Mouse (Mus musculus): ENCODE data around the gene Tmem88.

GRCm38 (mm10) chr11:69379600-69379999 is 18.4 kb downstream of the Tmem88 start:
- TF ChIP-seq POLR2A (IDR thresholded peaks at IDR 0.05; ENCODE audit: low read depth, low read length) (no peak), CTCF (IDR thresholded peaks at IDR 0.05; ENCODE audit: extremely low read depth, insufficient read length, insufficient replicate concordance, low read depth, low read length) (no peak)

Measured in small intestine, adult 2 months (tissue).